Mouse (Mus musculus): ENCODE results near the gene Rcbtb1.

DNA sequence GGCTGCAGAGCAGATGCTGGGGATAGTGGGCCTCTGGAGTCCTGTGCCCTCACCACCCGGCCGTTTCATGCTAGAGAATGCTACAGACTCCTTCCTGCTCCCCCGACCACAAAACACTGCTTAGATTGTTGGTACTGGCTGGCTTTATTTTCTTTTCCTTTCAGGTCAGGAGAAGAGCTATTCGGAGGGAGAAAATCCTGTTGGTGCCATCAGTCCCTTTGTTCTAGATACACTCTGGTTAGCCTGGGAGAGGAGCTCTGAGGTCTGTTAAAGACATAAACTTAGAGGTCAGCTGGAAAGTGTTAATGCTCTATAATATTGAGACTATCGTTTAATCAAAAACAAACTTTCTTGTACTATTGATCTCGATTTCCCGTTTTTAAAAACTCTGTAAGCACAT is 4.5 kb downstream of the Rcbtb1 start:
- TF ChIP-seq PAX5 (IDR thresholded peaks at IDR 0.05; ENCODE audit: low read length) (no peak), ZC3H11A (IDR thresholded peaks at IDR 0.05; ENCODE audit: low read depth, low read length) (no peak), CTCF (conservative IDR thresholded peaks at IDR 0.05 in 1 of 2, IDR thresholded peaks at IDR 0.05 in 1 of 2; ENCODE audit: low read depth in 2 of 2, low read length in 2 of 2) (no peak)

All from CH12.LX (cell line).